Mouse (Mus musculus) retina, embryonic 14.5 days (tissue): ENCODE measurements at regions not wholly inside any gene's neighbourhood (a gene's known extent, or its start where the extent isn't known, plus 50 kb on each side); places are given as distances from the start of the nearest gene placed in this dataset.

Source experiments
- DNase-seq: peaks from one replicate; pipeline ENCODE4 v3.0.0-alpha.2; 2015; ENCODE audit warnings: low spot score

- DNase-seq: no peak
Observed at GRCm38 (mm10) chr10:97383881-97384280, 95.5 kb upstream of the Dcn start.

DNA sequence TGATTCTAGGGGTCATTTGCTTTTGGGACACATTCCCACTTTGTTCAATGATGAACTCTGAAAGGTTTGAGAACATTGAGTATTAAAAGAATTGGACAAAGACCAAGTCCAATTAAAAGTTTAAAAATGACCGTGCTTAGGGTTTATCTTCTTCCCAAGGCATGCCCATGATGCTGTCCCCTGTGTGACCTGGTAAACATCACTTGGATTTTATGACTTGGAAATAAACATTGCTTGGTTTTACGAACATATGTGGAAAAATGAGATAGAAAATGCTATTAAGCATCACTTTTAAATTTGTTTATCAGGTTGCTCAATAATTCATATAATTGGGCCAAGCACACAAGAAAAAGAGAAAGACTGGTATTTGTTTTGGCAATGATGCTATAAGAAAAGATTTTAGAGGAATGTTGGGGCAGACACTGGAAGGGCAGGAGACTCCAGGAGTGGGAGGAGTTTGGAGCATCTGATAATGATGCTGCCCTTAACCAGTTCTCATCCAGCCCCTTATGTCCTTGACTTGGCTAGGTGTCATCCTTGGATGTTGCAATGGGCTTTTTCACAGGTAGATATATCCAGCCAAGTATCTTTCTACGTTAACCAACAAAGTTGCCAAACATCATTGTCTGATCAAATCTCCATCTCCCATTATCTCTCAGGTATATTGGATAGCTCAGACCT lies 92.1 kb upstream of the Dcn start:
- DNase-seq: no peak

- DNase-seq: no peak
Observed at GRCm38 (mm10) chr10:97389647-97390590, 89.5 kb upstream of the Dcn start.

DNA sequence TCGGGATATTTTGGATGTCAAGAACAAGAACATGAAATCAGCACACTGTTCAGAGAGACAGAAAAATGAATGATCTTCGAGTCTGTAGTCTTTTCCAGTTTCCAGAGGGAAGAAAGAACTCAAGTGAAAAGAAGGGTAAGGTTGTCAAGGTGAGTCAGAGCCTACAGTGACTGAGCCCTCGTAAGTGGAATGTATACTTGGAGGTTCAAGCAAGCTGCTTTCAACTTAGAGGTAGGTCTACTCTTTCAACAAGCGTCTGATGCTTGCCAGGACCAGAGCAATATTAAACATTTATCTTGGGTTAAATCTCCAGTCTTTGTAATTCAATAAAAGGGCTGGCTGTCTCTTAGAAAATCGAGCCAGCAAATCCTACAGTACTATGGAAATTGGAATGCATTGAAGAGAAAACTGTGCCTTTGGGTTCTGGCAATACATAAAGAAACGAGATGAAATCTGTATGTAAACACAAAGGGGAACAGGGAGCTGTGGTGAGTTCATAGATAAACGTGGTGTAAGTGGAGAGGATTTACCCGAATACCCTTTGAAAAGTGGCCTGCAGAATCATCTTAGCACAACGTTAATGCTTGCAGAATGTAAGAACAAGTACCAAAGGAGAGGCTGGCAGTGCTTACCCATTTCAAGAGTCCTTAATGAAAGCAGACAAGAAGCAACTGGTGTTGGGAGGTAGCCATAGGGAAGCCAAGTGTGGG lies 82.2 kb upstream of the Dcn start:
- no peak for DNase-seq

GRCm38 (mm10) chr10:97397896-97398295 lies 81.5 kb upstream of the Dcn start:
- no peak for DNase-seq

DNA sequence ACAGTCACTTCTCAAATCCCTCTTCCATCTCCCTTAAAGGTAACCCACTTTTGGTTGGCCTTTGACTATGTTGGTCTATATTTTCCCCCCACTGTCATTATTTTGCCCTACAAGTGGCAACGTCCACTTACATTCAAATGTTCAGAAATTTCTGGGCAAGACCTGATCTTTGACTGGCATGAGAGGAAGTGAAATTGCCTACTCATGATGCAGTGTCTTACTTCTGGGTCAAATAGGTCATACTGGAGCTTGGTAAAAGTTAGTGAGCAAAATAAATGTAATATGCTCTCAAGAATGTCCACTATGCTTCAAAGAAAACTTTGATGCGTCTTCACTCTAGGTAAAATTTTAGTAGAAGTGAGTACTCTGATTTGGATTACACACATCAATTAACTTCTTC lies 76.9 kb upstream of the Dcn start:
- DNase-seq: no peak

DNA sequence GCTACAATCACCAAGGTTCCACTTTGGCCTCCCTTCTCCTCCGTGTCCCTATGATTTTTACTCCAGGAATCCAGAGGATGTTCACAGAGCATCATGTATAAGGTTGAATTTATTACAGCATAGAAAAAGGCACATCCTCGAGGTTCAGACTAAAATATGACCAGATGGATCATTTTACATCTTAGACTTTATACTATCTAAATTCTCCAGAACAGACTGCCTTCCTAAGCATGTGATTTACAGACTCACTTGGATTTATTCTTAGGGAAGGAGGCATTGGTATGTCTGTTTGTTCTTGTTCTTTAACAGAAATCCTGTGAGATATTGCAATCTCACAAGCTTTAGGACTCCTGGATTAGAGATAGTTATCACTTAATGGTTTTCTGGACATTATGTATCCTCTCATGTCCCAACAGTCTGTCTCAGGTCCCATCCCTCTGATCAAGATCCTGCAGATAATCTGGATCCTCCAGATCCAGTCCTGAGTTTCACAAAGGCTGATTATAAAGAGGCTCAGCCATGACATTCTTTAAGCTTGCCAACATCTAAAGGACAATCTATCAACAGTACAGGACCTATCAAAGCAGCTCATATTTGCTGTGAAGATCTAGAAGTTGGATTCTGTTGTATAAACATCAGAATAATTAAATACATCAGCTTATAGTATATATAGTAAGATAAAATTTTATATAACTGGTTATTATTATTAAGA lies 75.2 kb upstream of the Dcn start:
- no peak for DNase-seq

- no peak for DNase-seq
Observed at GRCm38 (mm10) chr10:97409181-97409581, 70.2 kb upstream of the Dcn start.

- DNase-seq: no peak
Observed at GRCm38 (mm10) chr10:97409909-97410308, 69.5 kb upstream of the Dcn start.

DNA sequence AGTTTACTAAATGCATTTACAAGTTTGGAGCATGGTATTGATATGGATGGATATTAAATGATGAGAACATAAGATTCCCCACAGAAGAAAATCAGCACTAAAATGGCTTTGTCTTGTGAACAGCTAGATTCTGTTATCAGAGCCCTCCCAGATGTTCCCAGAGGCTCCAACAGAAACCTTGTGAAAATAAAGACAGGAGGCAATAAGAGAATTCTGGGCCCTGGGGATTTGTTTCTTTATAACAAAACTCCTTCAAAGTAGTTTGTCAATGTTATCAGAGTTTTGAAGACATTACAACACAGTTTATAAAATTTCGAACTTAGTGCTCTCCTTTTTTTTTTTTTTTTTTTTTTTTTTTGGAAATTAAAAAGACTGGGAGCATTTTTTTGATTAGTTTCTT lies 56.8 kb upstream of the Dcn start:
- no peak for DNase-seq

GRCm38 (mm10) chr10:97423039-97423700 lies 56.2 kb upstream of the Dcn start:
- DNase-seq: no peak
